Comparison of ENCODE assay signal across 8 mouse cellular contexts in the genomic region with DNA sequence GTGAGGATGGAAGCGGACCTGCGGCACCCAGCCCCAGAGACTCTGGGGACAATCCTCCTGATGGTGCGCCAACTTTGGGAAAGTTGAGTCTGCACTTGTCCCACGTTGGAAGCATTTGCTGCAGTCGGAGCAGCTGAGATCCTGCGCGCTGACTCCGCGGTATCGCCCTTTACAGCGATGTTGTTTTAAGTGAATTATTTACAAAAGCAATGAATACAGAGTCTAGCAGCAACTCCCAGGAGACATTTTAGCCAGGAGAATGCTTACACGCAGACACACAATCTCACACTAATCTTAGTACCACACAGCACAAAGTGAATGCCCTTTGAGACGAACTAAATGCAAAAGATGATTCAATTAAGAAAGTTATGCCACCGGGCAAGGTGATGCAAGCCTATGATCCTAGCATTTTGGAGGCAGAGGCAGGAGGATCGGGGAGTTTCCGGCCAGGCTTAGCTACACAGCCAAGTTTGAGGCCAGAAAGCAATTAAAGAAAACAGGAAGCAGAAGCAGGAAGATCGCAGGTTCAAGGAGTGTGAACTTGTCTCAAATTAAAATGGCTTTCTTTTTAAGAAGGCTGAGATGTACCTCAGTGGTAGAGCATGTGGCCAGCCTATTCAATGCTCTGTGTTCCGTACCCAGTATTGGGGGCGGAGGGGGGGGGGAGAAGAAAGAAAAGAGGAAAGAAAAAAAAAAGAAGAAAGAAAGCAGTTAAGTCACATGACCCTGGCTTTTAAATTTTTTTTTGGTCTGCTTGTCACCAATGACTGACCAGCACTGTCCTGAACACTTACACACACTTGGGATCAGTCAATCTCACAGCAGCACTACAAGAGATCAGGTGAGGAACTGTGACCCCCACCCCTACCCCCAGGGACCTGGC. TPM values are rescaled to one million over a fixed set of nuclear protein-coding genes. Genes with fewer than 3 reads are reported as not detected.
DNase-seq lines count a peak whose midpoint lies in the region; ATAC-seq lines count a peak whose summit lies in the region.

No protein-coding gene starts in this region.

- H3K4me3 ChIP-seq in megakaryocyte, embryonic 14.5 days (replicated peaks) = peak overlapping the region; percentile 99
- peak overlapping the region; percentile 80 for H3K4me3 ChIP-seq in forebrain, embryonic 10.5 days

- H3K27me3 ChIP-seq in megakaryocyte, embryonic 14.5 days (replicated peaks) = peaks cover 19% of the 10 kb centered on the region
- peaks cover 4% of the 10 kb centered on the region; the same call in 1 of the 2 replicates for H3K27me3 ChIP-seq in forebrain, embryonic 10.5 days (ENCODE audit: poor library complexity, severe bottlenecking)

- DNase-seq in forebrain, embryonic 10.5 days (ENCODE audit: extremely low spot score, low spot score) = no peak
- DNase-seq in kidney, postnatal 14 days = peak; percentile 56
- DNase-seq in natural killer cell, adult 2 months (ENCODE audit: low spot score in 2 of 2) = peak; percentile 45 to 47
- no peak for DNase-seq in right cerebral cortex, postnatal 36 days (ENCODE audit: low spot score in 2 of 2)
- no peak for DNase-seq in left cerebral cortex, adult 18-20 months (ENCODE audit: low spot score in 2 of 2)
- DNase-seq in frontal cortex, postnatal 14 days (ENCODE audit: low spot score in 2 of 2) = no peak

- peaks cover 36% of the 10 kb centered on the region for H3K36me3 ChIP-seq in megakaryocyte, embryonic 14.5 days (replicated peaks; ENCODE audit: low read length)
- peaks cover 31% of the 10 kb centered on the region for H3K36me3 ChIP-seq in forebrain, embryonic 10.5 days (replicated peaks)

- WGBS in forebrain, embryonic 10.5 days = 80% methylated on average over 19 of the region's 19 CpGs

- peaks cover 7% of the 10 kb centered on the region; the same call in 1 of the 2 replicates for H3K9me3 ChIP-seq in megakaryocyte, embryonic 14.5 days
- H3K9me3 ChIP-seq in forebrain, embryonic 10.5 days = no peaks in the 10 kb centered on the region

- peaks cover 72% of the 10 kb centered on the region for H3K4me1 ChIP-seq in megakaryocyte, embryonic 14.5 days
- H3K4me1 ChIP-seq in forebrain, embryonic 10.5 days = peaks cover 72% of the 10 kb centered on the region

- ATAC-seq in megakaryocyte, adult 5-6 weeks (ENCODE audit: poor library complexity, severe bottlenecking) = no peak

- H3K27ac ChIP-seq in forebrain, embryonic 10.5 days = peak overlapping the region; percentile 88

RNA-seq across cellular contexts. Expression of a gene that starts 2.0 kb away (rescaled TPM):
- 413 and 593 TPM in 2 replicates for polyA plus RNA-seq in megakaryocyte, embryonic 14.5 days (2012; ENCODE audit: insufficient read depth, low replicate concordance)
- total RNA-seq in megakaryocyte, adult 5-6 weeks (2015) = 526 and 619 TPM in 2 replicates
- 490 and 532 TPM in 2 replicates for total RNA-seq in megakaryocyte, adult 5-6 weeks (2017)
- polyA plus RNA-seq in forebrain, embryonic 10.5 days (2016; fragmentation: Nextera tagmentation; extraction: Ambion mirVana) = 109 and 114 TPM in 2 replicates
- 10 to 100 TPM; 67.0 to 69.6 TPM for total RNA-seq in left cerebral cortex, adult 18-20 months (2021)

RNA-seq across cellular contexts. Expression of a gene that starts 23.7 kb away (rescaled TPM):
- 5.2 and 14.1 TPM in 2 replicates for polyA plus RNA-seq in megakaryocyte, embryonic 14.5 days (2012; ENCODE audit: insufficient read depth, low replicate concordance)
- total RNA-seq in megakaryocyte, adult 5-6 weeks (2015) = 2.7 and 5.5 TPM in 2 replicates
- 8.5 and 9.2 TPM in 2 replicates for total RNA-seq in megakaryocyte, adult 5-6 weeks (2017)
- 10.8 and 11.1 TPM in 2 replicates for polyA plus RNA-seq in forebrain, embryonic 10.5 days (2016; fragmentation: Nextera tagmentation; extraction: Ambion mirVana)
- total RNA-seq in left cerebral cortex, adult 18-20 months (2021) = 1 to 10 TPM; 7.7 to 8.8 TPM

Comparison
In these comparisons a context has a peak if more than half of its experiments do, and no peak if none do; other contexts are left out.
1. DNase-seq: peak in kidney, postnatal 14 days (single experiment) and natural killer cell, adult 2 months (2 of 2); none in forebrain, embryonic 10.5 days (single experiment), right cerebral cortex, postnatal 36 days (0 of 2), left cerebral cortex, adult 18-20 months (0 of 2) and frontal cortex, postnatal 14 days (0 of 2).
2. RNA of a gene that starts 2.0 kb away (total RNA-seq): 490 to 619 TPM in megakaryocyte, adult 5-6 weeks; 67.0 to 69.6 TPM in left cerebral cortex, adult 18-20 months; every median in the first group is over 4 times any median in the second.